Mouse (Mus musculus) liver, embryonic 14.5 days (tissue): ENCODE data around the gene Gm12166.

Source experiments
- CTCF ChIP-seq: IDR thresholded peaks from 2 replicates; pipeline ENCODE4 v1.5.1; 2016; ENCODE audit warnings: antibody characterized with exemption, low read depth, control low read depth
- EP300 ChIP-seq: IDR thresholded peaks from 2 replicates; pipeline ENCODE4 v1.6.1; 2016; ENCODE audit warnings: antibody characterized with exemption, low read depth

- no peak for TF ChIP-seq CTCF
- no peak for TF ChIP-seq EP300
Observed at GRCm38 (mm10) chr11:46036374-46036773, 15.7 kb downstream of the Gm12166 start.
